In the genomic region with DNA sequence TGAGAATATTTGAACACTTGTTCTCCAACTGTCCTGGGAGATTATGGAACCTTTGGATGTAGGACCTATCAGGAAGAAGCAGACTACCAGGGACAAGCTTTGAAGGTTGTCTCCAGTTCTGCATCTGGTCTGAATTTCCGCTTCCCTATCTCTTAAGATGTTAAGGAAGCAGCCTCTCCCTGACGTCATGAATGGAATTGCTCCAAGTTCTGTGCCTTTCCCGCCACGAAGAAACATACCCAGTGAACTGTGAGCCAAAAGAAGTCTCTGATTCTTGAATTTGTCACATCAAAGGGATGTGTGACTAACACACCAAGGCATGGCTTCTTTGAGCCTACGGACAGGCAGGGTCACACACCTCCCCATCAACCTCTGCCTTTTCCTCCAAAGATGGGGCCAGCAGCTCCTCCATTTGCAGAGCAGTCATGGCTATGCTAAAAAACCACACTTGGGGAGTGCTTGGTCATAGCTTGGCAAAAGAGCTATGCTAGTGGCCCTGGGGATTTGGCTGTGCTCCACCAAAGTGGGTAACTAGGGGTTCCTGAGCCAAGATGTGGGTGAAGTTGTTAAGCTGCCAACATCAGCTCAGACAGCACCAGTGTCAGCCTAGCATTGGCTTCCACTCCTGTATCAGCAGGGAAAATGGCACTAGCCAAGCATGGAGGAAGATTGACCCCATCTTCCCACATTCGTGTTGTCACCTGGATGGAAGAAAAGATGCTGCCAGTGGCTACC, we compare ENCODE assay signal across 15 mouse cellular contexts.
DNase-seq lines count a peak whose midpoint lies in the region; ATAC-seq and TF ChIP-seq lines count a peak whose summit lies in the region.
"Had no signal": no experiment of that assay in that cellular context is flagged by ENCODE, and none has a peak within 500 bp of the region (broad histone marks: within the 10 kb centered on the region; RNA-seq: fewer than 3 reads in every experiment).

No protein-coding gene starts in this region.

- H3K36me3 ChIP-seq in lung, postnatal 0 days (ENCODE audit: insufficient read depth, low read length), result no peaks in the 10 kb centered on the region
- H3K36me3 ChIP-seq in intestine, embryonic 15.5 days, result no peaks in the 10 kb centered on the region
- H3K36me3 ChIP-seq: forebrain, embryonic 10.5 days; G1E; hindbrain, embryonic 15.5 days; neural tube, embryonic 12.5 days had no signal

- DNase-seq in cerebellum, postnatal 10 days, result peak; percentile 44 to 55
- DNase-seq in cerebellum, postnatal 25 days, result no peak
- peak; percentile 60 for DNase-seq in brain, adult 2 months (ENCODE audit: low read depth, low spot score)
- peak; percentile 16 for DNase-seq in layer of hippocampus, adult 9-10 months (ENCODE audit: low spot score)
- peak; percentile 62 to 71 for DNase-seq in left cerebral cortex, postnatal 36 days (ENCODE audit: low spot score in 2 of 2)
- no peak for DNase-seq in lung, postnatal 0 days (ENCODE audit: low spot score)
- DNase-seq: kidney, postnatal 25 days had no signal

- no peak overlapping the region for H3K9ac ChIP-seq in lung, postnatal 0 days (replicated peaks; ENCODE audit: low read depth)
- H3K9ac ChIP-seq in intestine, embryonic 15.5 days, result no peak overlapping the region
- H3K9ac ChIP-seq: hindbrain, embryonic 15.5 days; liver, embryonic 14.5 days; neural tube, embryonic 12.5 days had no signal

- H3K27me3 ChIP-seq in lung, postnatal 0 days (replicated peaks; ENCODE audit: insufficient read depth, low read length), result no peaks in the 10 kb centered on the region
- H3K27me3 ChIP-seq in intestine, embryonic 15.5 days (replicated peaks), result no peaks in the 10 kb centered on the region
- H3K27me3 ChIP-seq: hindbrain, embryonic 15.5 days; neural tube, embryonic 12.5 days had no signal

- TF ChIP-seq CTCF in lung, postnatal 0 days (IDR thresholded peaks at IDR 0.05), result no peak

- H3K27ac ChIP-seq in lung, postnatal 0 days (ENCODE audit: low read length), result no peak overlapping the region
- H3K27ac ChIP-seq in intestine, embryonic 15.5 days, result no peak overlapping the region
- H3K27ac ChIP-seq: forebrain, embryonic 10.5 days; hindbrain, embryonic 15.5 days; liver, embryonic 14.5 days; neural tube, embryonic 12.5 days had no signal

- 57% methylated on average over 6 of the region's 6 CpGs for WGBS in lung, postnatal 0 days
- WGBS in intestine, embryonic 15.5 days, result 79% methylated on average over 6 of the region's 6 CpGs

- H3K9me3 ChIP-seq in lung, postnatal 0 days (ENCODE audit: low read length), result no peaks in the 10 kb centered on the region
- no peaks in the 10 kb centered on the region for H3K9me3 ChIP-seq in intestine, embryonic 15.5 days
- H3K9me3 ChIP-seq: forebrain, embryonic 10.5 days; hindbrain, embryonic 15.5 days; neural tube, embryonic 12.5 days had no signal

- no peak overlapping the region for H3K4me3 ChIP-seq in lung, postnatal 0 days (ENCODE audit: low read depth, low read length)
- H3K4me3 ChIP-seq in intestine, embryonic 15.5 days (replicated peaks), result no peak overlapping the region
- H3K4me3 ChIP-seq: forebrain, embryonic 10.5 days; hindbrain, embryonic 15.5 days; neural tube, embryonic 12.5 days had no signal

- intact Hi-C loops in left cerebral cortex, postnatal 36 days (cut with DNase I), result no loop called here

- no peak for ATAC-seq in monocyte, adult 5-6 weeks (replicated peaks; ENCODE audit: insufficient number of reproducible peaks, low FRiP score, low TSS enrichment, poor library complexity, severe bottlenecking)
- no peak for ATAC-seq in lung, postnatal 0 days
- ATAC-seq in intestine, embryonic 15.5 days, result no peak
- ATAC-seq: activated CD4-positive, CD25-positive, alpha-beta regulatory T cell, adult 4 months had no signal

- H3K4me2 ChIP-seq in lung, postnatal 0 days (replicated peaks; ENCODE audit: low read depth, low read length), result no peak overlapping the region
- no peak overlapping the region for H3K4me2 ChIP-seq in intestine, embryonic 15.5 days (replicated peaks)
- H3K4me2 ChIP-seq: hindbrain, embryonic 15.5 days; neural tube, embryonic 12.5 days had no signal

- no peaks in the 10 kb centered on the region for H3K4me1 ChIP-seq in lung, postnatal 0 days (ENCODE audit: insufficient read depth, low read depth, low read length)
- H3K4me1 ChIP-seq in intestine, embryonic 15.5 days (replicated peaks), result no peaks in the 10 kb centered on the region
- H3K4me1 ChIP-seq: forebrain, embryonic 10.5 days; hindbrain, embryonic 15.5 days; neural tube, embryonic 12.5 days had no signal

- no peak for TF ChIP-seq EP300 in lung, postnatal 0 days (IDR thresholded peaks at IDR 0.05)

Comparison
In these comparisons a context has a peak if more than half of its experiments do, and no peak if none do; other contexts are left out.
1. DNase-seq: peak in cerebellum, postnatal 10 days (2 of 2), brain, adult 2 months (single experiment), layer of hippocampus, adult 9-10 months (single experiment) and left cerebral cortex, postnatal 36 days (2 of 2); none in cerebellum, postnatal 25 days (0 of 2) and lung, postnatal 0 days (single experiment).